Mouse (Mus musculus): ENCODE measurements around the gene Csk. TPM values are rescaled to one million over a fixed set of nuclear protein-coding genes. Genes with fewer than 3 reads are reported as not detected.

Csk gene
- polyA plus RNA-seq, 1 experiment from 2014 or later = 30.9 TPM

- Histone ChIP-seq H3K9me3 (ENCODE audit: control insufficient read depth, low read depth, low read length) (no peaks in the 10 kb centered on the region), H3K27ac (ENCODE audit: low read length) (no peak overlapping the region), H3K9ac (replicated peaks; ENCODE audit: low read depth, low read length) (no peak overlapping the region), H3K4me3 (ENCODE audit: low read depth, low read length) (no peak overlapping the region), H3K27me3 (ENCODE audit: control insufficient read depth, insufficient read depth, low read length) (no peaks in the 10 kb centered on the region), H3K4me2 (replicated peaks; ENCODE audit: low read depth, low read length) (no peak overlapping the region), H3K36me3 (ENCODE audit: control insufficient read depth, insufficient read depth, low read length) (no peaks in the 10 kb centered on the region), H3K4me1 (ENCODE audit: control insufficient read depth, insufficient read depth, low read length) (no peaks in the 10 kb centered on the region)
- WGBS = 73% methylated on average over 7 of the region's 7 CpGs
- no peak for ATAC-seq (ENCODE audit: insufficient number of reproducible peaks, insufficient read depth, low FRiP score, low read depth)
Observed at GRCm38 (mm10) chr9:57613975-57614374, 39.5 kb downstream of the Csk start.

DNA sequence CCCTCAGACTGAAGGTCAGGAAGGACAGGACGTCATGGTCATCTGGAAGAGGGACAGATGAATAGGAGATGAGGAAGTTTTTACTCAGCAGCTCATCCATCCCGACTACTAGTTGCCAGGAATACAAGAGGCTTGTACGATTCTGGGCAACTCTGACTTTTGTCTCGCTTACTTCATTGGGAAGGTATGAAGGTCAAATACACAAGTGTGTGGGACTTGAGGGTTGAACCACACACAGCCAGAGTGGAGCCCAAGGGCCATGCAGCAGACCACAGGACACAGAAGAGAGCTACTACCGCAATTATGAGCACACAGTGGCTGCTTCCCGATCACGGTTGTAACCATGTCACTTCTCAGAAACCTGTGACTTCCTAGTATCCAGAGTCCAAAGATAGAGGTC, 40.8 kb downstream of the Csk start:
- Histone ChIP-seq H3K9ac (replicated peaks; ENCODE audit: low read depth, low read length) (no peak overlapping the region), H3K9me3 (ENCODE audit: control insufficient read depth, low read depth, low read length) (no peaks in the 10 kb centered on the region), H3K36me3 (ENCODE audit: control insufficient read depth, insufficient read depth, low read length) (no peaks in the 10 kb centered on the region), H3K27ac (ENCODE audit: low read length) (no peak overlapping the region), H3K4me1 (ENCODE audit: control insufficient read depth, insufficient read depth, low read length) (no peaks in the 10 kb centered on the region), H3K27me3 (ENCODE audit: control insufficient read depth, insufficient read depth, low read length) (no peaks in the 10 kb centered on the region), H3K4me3 (ENCODE audit: low read depth, low read length) (no peak overlapping the region), H3K4me2 (replicated peaks; ENCODE audit: low read depth, low read length) (no peak overlapping the region)
- no peak for ATAC-seq (ENCODE audit: insufficient number of reproducible peaks, insufficient read depth, low FRiP score, low read depth)
- WGBS = 79% methylated on average over 7 of the region's 7 CpGs

DNA sequence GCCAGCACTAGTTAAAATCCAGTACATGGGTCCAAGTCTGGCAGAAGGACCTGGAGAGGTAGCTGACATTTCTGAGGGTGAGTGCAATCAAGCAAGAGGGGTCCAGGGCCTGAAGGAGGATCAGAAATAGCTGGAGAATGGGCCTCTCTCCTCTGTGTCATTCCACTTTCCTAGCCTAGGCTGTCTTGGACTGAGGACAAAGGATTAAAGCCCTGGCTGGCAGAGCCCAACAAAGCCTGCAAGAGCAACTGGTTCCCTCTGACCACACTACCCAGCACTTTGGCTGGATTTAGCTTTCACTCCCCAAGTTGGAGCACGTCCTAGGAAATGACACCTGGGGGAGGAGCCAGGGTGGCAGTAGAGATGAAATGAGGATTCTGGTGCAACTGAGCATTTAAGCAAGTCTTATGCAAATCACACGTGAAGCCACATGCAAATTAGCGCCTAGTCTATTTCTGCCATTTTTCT, 43.0 kb downstream of the Csk start:
- Histone ChIP-seq H3K9me3 (ENCODE audit: control insufficient read depth, low read depth, low read length) (no peaks in the 10 kb centered on the region), H3K4me1 (ENCODE audit: control insufficient read depth, insufficient read depth, low read length) (no peaks in the 10 kb centered on the region), H3K4me3 (ENCODE audit: low read depth, low read length) (no peak overlapping the region), H3K36me3 (ENCODE audit: control insufficient read depth, insufficient read depth, low read length) (no peaks in the 10 kb centered on the region), H3K27me3 (ENCODE audit: control insufficient read depth, insufficient read depth, low read length) (no peaks in the 10 kb centered on the region), H3K9ac (replicated peaks; ENCODE audit: low read depth, low read length) (no peak overlapping the region), H3K4me2 (replicated peaks; ENCODE audit: low read depth, low read length) (no peak overlapping the region), H3K27ac (ENCODE audit: low read length) (no peak overlapping the region)
- no peak for ATAC-seq (ENCODE audit: insufficient number of reproducible peaks, insufficient read depth, low FRiP score, low read depth)
- 45% methylated on average over 3 of the region's 3 CpGs for WGBS

- 53% methylated on average over 3 of the region's 3 CpGs for WGBS
Observed at GRCm38 (mm10) chr9:57609803-57610202, 43.6 kb downstream of the Csk start.

GRCm38 (mm10) chr9:57606139-57606851, 47.1 kb downstream of the Csk start, which contains the start of gene Cplx3:
Gene Cplx3 (minus strand): TSS chr9:57606281.
- no peaks in the 10 kb centered on the region for H3K4me1 ChIP-seq (ENCODE audit: control insufficient read depth, insufficient read depth, low read length)
- no peak within 1 kb of the TSS for H3K4me2 ChIP-seq (replicated peaks; ENCODE audit: low read depth, low read length)
- H3K9ac ChIP-seq (replicated peaks; ENCODE audit: low read depth, low read length) = no peak within 1 kb of the TSS
- ATAC-seq (ENCODE audit: insufficient number of reproducible peaks, insufficient read depth, low FRiP score, low read depth) = peak; percentile 53; the same call in 1 of the 2 replicates
- no peaks in the 10 kb centered on the region for H3K9me3 ChIP-seq (ENCODE audit: control insufficient read depth, low read depth, low read length)
- 8% methylated on average over 24 of the region's 24 CpGs for WGBS
- no peaks in the 10 kb centered on the region for H3K36me3 ChIP-seq (ENCODE audit: control insufficient read depth, insufficient read depth, low read length)
- H3K27ac ChIP-seq (ENCODE audit: low read length) = no peak within 1 kb of the TSS
- no peaks in the 10 kb centered on the region for H3K27me3 ChIP-seq (ENCODE audit: control insufficient read depth, insufficient read depth, low read length)
- H3K4me3 ChIP-seq (ENCODE audit: low read depth, low read length) = no peak within 1 kb of the TSS

More at GRCm38 (mm10) chr9:57609803-57610202, 43.6 kb downstream of the Csk start:
- no peaks in the 10 kb centered on the region for H3K36me3 ChIP-seq (ENCODE audit: control insufficient read depth, insufficient read depth, low read length)
- no peak overlapping the region for H3K4me2 ChIP-seq (replicated peaks; ENCODE audit: low read depth, low read length)
- no peak overlapping the region for H3K9ac ChIP-seq (replicated peaks; ENCODE audit: low read depth, low read length)
- H3K27ac ChIP-seq (ENCODE audit: low read length) = no peak overlapping the region
- H3K27me3 ChIP-seq (ENCODE audit: control insufficient read depth, insufficient read depth, low read length) = no peaks in the 10 kb centered on the region
- no peaks in the 10 kb centered on the region for H3K4me1 ChIP-seq (ENCODE audit: control insufficient read depth, insufficient read depth, low read length)
- ATAC-seq (ENCODE audit: insufficient number of reproducible peaks, insufficient read depth, low FRiP score, low read depth) = no peak
- no peaks in the 10 kb centered on the region for H3K9me3 ChIP-seq (ENCODE audit: control insufficient read depth, low read depth, low read length)
- no peak overlapping the region for H3K4me3 ChIP-seq (ENCODE audit: low read depth, low read length)

DNA sequence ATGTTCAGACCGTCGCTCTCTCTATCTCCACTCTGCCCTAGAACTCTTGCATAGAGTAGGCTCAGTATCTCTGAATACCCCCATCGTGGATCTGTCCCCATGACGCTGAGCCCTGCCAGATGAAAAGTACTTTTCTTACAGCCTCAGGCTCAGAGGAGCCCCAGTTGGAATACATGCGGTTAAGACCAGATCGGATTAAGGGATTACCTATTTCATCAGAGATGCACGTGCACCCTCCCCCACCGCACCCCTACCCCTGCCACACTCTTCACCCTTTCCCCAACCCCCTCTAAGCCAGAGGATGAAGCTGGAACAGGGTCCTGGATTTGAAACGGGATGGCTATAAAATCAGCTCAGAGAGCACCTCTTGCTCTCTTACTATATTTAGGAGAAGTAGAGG, 47.9 kb downstream of the Csk start:
- no peaks in the 10 kb centered on the region for H3K27me3 ChIP-seq (ENCODE audit: control insufficient read depth, insufficient read depth, low read length)
- ATAC-seq (ENCODE audit: insufficient number of reproducible peaks, insufficient read depth, low FRiP score, low read depth) = no peak
- WGBS = 21% methylated on average over 9 of the region's 9 CpGs
- H3K9ac ChIP-seq (replicated peaks; ENCODE audit: low read depth, low read length) = no peak overlapping the region
- H3K9me3 ChIP-seq (ENCODE audit: control insufficient read depth, low read depth, low read length) = no peaks in the 10 kb centered on the region
- H3K27ac ChIP-seq (ENCODE audit: low read length) = no peak overlapping the region
- peaks cover 6% of the 10 kb centered on the region; the same call in 1 of the 2 replicates for H3K4me1 ChIP-seq (ENCODE audit: control insufficient read depth, insufficient read depth, low read length)
- no peak overlapping the region for H3K4me3 ChIP-seq (ENCODE audit: low read depth, low read length)
- no peak overlapping the region for H3K4me2 ChIP-seq (replicated peaks; ENCODE audit: low read depth, low read length)
- H3K36me3 ChIP-seq (ENCODE audit: control insufficient read depth, insufficient read depth, low read length) = no peaks in the 10 kb centered on the region

GRCm38 (mm10) chr9:57604875-57605274, 48.6 kb downstream of the Csk start:
- H3K9me3 ChIP-seq (ENCODE audit: control insufficient read depth, low read depth, low read length) = no peaks in the 10 kb centered on the region
- H3K4me1 ChIP-seq (ENCODE audit: control insufficient read depth, insufficient read depth, low read length) = peaks cover 6% of the 10 kb centered on the region; the same call in 1 of the 2 replicates
- H3K27me3 ChIP-seq (ENCODE audit: control insufficient read depth, insufficient read depth, low read length) = no peaks in the 10 kb centered on the region
- H3K36me3 ChIP-seq (ENCODE audit: control insufficient read depth, insufficient read depth, low read length) = no peaks in the 10 kb centered on the region
- H3K4me2 ChIP-seq (replicated peaks; ENCODE audit: low read depth, low read length) = no peak overlapping the region
- H3K4me3 ChIP-seq (ENCODE audit: low read depth, low read length) = no peak overlapping the region
- H3K9ac ChIP-seq (replicated peaks; ENCODE audit: low read depth, low read length) = no peak overlapping the region
- WGBS = 84% methylated on average over 4 of the region's 4 CpGs
- no peak for ATAC-seq (ENCODE audit: insufficient number of reproducible peaks, insufficient read depth, low FRiP score, low read depth)
- no peak overlapping the region for H3K27ac ChIP-seq (ENCODE audit: low read length)

GRCm38 (mm10) chr9:57602098-57602497, 51.3 kb downstream of the Csk start:
- ATAC-seq (ENCODE audit: insufficient number of reproducible peaks, insufficient read depth, low FRiP score, low read depth) = no peak
- Histone ChIP-seq H3K27me3 (ENCODE audit: control insufficient read depth, insufficient read depth, low read length) (no peaks in the 10 kb centered on the region), H3K9ac (replicated peaks; ENCODE audit: low read depth, low read length) (no peak overlapping the region), H3K9me3 (ENCODE audit: control insufficient read depth, low read depth, low read length) (no peaks in the 10 kb centered on the region), H3K4me1 (ENCODE audit: control insufficient read depth, insufficient read depth, low read length) (peaks cover 6% of the 10 kb centered on the region; the same call in 1 of the 2 replicates), H3K4me3 (ENCODE audit: low read depth, low read length) (no peak overlapping the region), H3K27ac (ENCODE audit: low read length) (no peak overlapping the region), H3K4me2 (replicated peaks; ENCODE audit: low read depth, low read length) (no peak overlapping the region), H3K36me3 (ENCODE audit: control insufficient read depth, insufficient read depth, low read length) (no peaks in the 10 kb centered on the region)
- 50% methylated on average over 8 of the region's 8 CpGs for WGBS

GRCm38 (mm10) chr9:57601353-57601706, 52.1 kb downstream of the Csk start:
- Histone ChIP-seq H3K9ac (replicated peaks; ENCODE audit: low read depth, low read length) (no peak overlapping the region; the same call in 1 of the 2 replicates), H3K27ac (ENCODE audit: low read length) (no peak overlapping the region), H3K27me3 (ENCODE audit: control insufficient read depth, insufficient read depth, low read length) (no peaks in the 10 kb centered on the region), H3K9me3 (ENCODE audit: control insufficient read depth, low read depth, low read length) (no peaks in the 10 kb centered on the region), H3K4me1 (ENCODE audit: control insufficient read depth, insufficient read depth, low read length) (peaks cover 6% of the 10 kb centered on the region; the same call in 1 of the 2 replicates), H3K36me3 (ENCODE audit: control insufficient read depth, insufficient read depth, low read length) (no peaks in the 10 kb centered on the region), H3K4me2 (replicated peaks; ENCODE audit: low read depth, low read length) (no peak overlapping the region), H3K4me3 (ENCODE audit: low read depth, low read length) (no peak overlapping the region)
- WGBS = 33% methylated on average over 2 of the region's 2 CpGs
- no peak for ATAC-seq (ENCODE audit: insufficient number of reproducible peaks, insufficient read depth, low FRiP score, low read depth)
